Mouse (Mus musculus) ZHBTc4 (cell line): ENCODE measurements at regions not wholly inside any gene's neighbourhood (a gene's known extent, or its start where the extent isn't known, plus 50 kb on each side); places are given as distances from the start of the nearest gene placed in this dataset.

Experiments used
- DNase-seq: peaks from one replicate; pipeline ENCODE4 v3.0.0-alpha.2; 2011; ENCODE audit warnings: low read depth, low spot score

- DNase-seq: peak; percentile 70
Measured at GRCm38 (mm10) chr7:139741246-139741903, 57.8 kb upstream of the Cfap46 start.

GRCm38 (mm10) chr7:139746803-139747202 lies 63.2 kb upstream of the Cfap46 start:
- DNase-seq: peak; percentile 23

GRCm38 (mm10) chr7:139747290-139748067 lies 63.9 kb upstream of the Cfap46 start:
- no peak for DNase-seq

DNA sequence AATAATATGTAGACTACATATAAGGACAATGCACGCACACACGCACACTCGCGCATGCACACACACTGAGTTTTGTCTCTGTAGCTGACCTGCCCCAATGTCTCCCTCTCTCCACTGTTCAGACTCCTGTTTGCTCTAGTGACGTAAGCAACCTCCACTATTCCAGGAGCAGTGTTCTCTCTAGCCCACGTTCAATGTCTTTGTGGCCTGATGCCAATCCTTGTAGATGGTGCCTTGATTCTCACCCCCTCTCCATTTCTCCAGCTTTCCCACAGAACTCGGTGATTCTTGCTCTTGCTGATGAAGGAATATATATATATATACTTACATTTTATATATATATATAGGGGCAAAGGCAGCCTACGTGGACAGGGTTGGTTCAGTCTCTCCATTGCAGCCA lies 71.4 kb upstream of the Cfap46 start:
- no peak for DNase-seq

GRCm38 (mm10) chr7:139762522-139762921 lies 71.5 kb upstream of the Adgra1 start:
- no peak for DNase-seq

DNA sequence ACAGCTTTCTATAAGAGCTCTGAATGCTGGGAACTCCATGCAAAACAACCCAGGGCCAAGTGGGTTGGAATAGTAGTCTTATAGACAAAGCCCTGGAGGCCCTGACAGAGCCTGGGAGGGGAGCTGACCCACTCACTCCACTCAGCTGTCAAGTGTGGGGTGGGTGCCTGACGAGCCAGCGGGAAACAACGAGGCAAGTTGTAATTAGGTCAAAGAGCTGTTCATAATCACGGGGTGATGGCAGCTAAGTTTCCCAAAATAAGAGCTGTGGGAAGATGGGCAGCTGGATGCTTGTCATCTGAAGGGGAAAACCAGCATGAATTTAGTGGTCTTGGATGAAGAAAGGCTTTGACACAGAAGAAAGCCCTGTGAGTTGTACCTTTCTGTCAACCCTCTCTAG lies 70.7 kb upstream of the Adgra1 start:
- DNase-seq: no peak

GRCm38 (mm10) chr7:139766296-139766695 lies 67.7 kb upstream of the Adgra1 start:
- peak; percentile 86 for DNase-seq

DNA sequence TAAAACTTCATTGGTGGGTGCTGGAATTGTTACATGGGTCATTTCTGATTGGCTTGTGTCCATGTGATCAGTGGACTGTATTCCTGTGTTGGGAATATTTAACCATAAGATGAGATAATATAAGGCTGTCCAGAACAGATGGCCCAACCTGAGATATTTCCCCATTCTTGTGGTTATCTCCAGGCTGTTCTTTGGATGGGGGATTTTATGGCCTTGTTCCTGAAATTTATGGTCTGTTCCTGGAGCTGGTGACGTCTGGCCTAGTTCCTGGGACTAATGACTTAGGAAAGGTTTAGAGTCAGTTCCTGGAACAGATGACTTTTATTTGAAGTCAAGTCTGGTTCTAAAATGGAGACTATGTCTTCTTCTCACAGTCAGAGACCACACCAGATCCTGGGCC lies 64.8 kb upstream of the Adgra1 start:
- no peak for DNase-seq

DNA sequence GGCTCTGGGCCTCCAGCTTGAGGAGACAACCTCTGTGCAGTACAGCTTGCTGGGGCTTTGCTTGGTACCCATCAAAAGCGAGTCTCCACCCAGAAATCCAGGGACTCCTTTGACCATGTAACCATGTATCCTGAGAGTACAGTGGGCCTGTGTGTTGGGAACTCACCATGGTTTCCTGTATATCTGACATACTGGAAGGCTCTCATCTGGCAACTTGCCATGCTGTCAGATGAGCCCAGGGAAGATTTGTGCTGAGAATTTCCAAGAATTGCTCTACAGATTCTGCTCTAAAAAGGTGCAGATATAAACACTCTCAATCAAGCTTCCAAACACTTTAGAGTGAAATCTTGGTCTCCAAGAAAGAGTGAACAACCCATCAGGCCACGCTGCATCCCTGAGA lies 56.7 kb upstream of the Adgra1 start:
- no peak for DNase-seq

- DNase-seq: no peak
Measured at GRCm38 (mm10) chr7:139779876-139780275, 54.1 kb upstream of the Adgra1 start.

- DNase-seq: no peak
Measured at GRCm38 (mm10) chr7:139781513-139781912, 52.5 kb upstream of the Adgra1 start.
